Mouse (Mus musculus) spleen, adult 2 months (tissue): ENCODE data around the gene Rae1.

Experiments
- CTCF ChIP-seq: fragments of 200-500 bp; IDR thresholded peaks from 2 replicates; pipeline ENCODE4 v1.5.1; 2011; ENCODE audit warnings: mild to moderate bottlenecking, inconsistent platforms; ENCODE audit not compliant: insufficient read depth, insufficient read length, insufficient replicate concordance; ENCODE audit errors: extremely low read depth
- POLR2A ChIP-seq: fragments of 200-500 bp; IDR thresholded peaks from 2 replicates; pipeline ENCODE4 v1.6.1; 2011; ENCODE audit warnings: low read depth, low read length, inconsistent platforms

GRCm38 (mm10) chr2:173024392-173024791 lies 24.5 kb downstream of the Rae1 start:
- TF ChIP-seq CTCF: no peak
- no peak for TF ChIP-seq POLR2A
